Mouse (Mus musculus) lung, embryonic 16.5 days (tissue): Measurements from ENCODE around the gene Lrrc47. TPM values are rescaled to one million over a fixed set of nuclear protein-coding genes. Genes with fewer than 3 reads are reported as not detected.
A peak's percentile ranks its signal among the peaks of the same experiment; 100 is the strongest.

Source experiments
- ATAC-seq: fragments of 200-750 bp; cut with Nextera tagmentation; 2 replicates; pipeline ENCODE4 v1.8.0; 2017; ENCODE audit warnings: low read depth, mild to moderate bottlenecking, moderate library complexity
- H3K27ac ChIP-seq: fragments of 300-500 bp; sonication (generic); 2 replicates; pipeline ENCODE4 v1.5.1; 2014; ENCODE audit warnings: mild to moderate bottlenecking, control low read depth, low read length
- H3K27me3 ChIP-seq: fragments of 300-500 bp; sonication (generic); 2 replicates; pipeline ENCODE4 v1.6.1; 2014; ENCODE audit warnings: low read depth, low read length, mixed read lengths; ENCODE audit not compliant: control insufficient read depth, insufficient read depth
- H3K36me3 ChIP-seq: fragments of 300-500 bp; sonication (generic); 2 replicates; pipeline ENCODE4 v1.6.1; 2014; ENCODE audit warnings: low read length; ENCODE audit not compliant: control insufficient read depth, insufficient read depth
- H3K4me1 ChIP-seq: fragments of 300-500 bp; sonication (generic); replicated peaks from 2 replicates; pipeline ENCODE4 v1.6.1; 2014; ENCODE audit warnings: low read length, mixed read lengths; ENCODE audit not compliant: control insufficient read depth, insufficient read depth
- H3K4me2 ChIP-seq: fragments of 300-500 bp; sonication (generic); 2 replicates; pipeline ENCODE4 v1.6.1; 2014; ENCODE audit warnings: low read depth, low read length, control low read depth
- H3K4me3 ChIP-seq: fragments of 300-500 bp; sonication (generic); 2 replicates; pipeline ENCODE4 v1.5.1; 2014; ENCODE audit warnings: mild to moderate bottlenecking, low read length, control low read depth
- H3K9ac ChIP-seq: fragments of 300-500 bp; sonication (generic); 2 replicates; pipeline ENCODE4 v1.6.1; 2014; ENCODE audit warnings: low read length, control low read depth
- H3K9me3 ChIP-seq: fragments of 300-500 bp; sonication (generic); 2 replicates; pipeline ENCODE4 v1.6.1; 2016; ENCODE audit warnings: low read length; ENCODE audit not compliant: control insufficient read depth
- WGBS: fragments of 180-500 bp; shearing (Covaris S2); extraction: QIAGEN DNeasy Blood & Tissue Kit; methylation state at CpG from one replicate; pipeline ENCODE4 v1.1.7; 2014; 5-methylcytosine and 5-hydroxymethylcytosine counted together
- polyA plus RNA-seq: library from polyadenylated mRNA; unstranded; fragments of >200 nt; fragmentation: Nextera tagmentation; extraction: Ambion mirVana; gene quantifications from 2 replicates; pipeline ENCODE4 v1.2.1, GENCODE M21; 2015

The Lrrc47 gene
- 12.2 and 12.8 TPM in 2 replicates for polyA plus RNA-seq

DNA sequence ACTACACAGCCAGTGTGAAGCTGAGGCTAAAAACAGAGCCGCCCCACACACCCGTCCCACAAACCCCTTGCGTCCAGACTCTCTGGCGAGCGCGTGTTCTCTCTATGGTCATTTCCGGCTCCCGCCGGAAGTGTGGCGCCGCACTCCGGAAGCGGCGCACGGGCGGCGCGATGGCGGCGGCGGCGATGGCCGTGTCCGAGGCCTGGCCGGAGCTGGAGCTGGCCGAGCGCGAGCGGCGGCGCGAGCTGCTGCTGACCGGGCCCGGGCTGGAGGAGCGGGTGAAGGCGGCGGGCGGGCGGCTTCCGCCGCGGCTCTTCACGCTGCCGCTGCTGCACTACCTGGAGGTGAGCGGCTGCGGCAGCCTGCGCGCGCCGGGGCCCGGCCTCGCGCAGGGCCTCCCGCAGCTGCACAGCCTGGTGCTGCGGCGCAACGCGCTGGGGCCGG lies at the start of gene Lrrc47:
Gene Lrrc47 (plus strand): TSS at position 86 of the 444 bp plus-strand sequence.
- peak; percentile 95 for ATAC-seq
- Histone ChIP-seq H3K9ac (peak within 1 kb of the TSS; percentile 89), H3K36me3 (peaks cover 7% of the 10 kb centered on the region), H3K4me3 (peak within 1 kb of the TSS; percentile 79), H3K4me2 (peak within 1 kb of the TSS; percentile 87), H3K27me3 (no peaks in the 10 kb centered on the region), H3K9me3 (no peaks in the 10 kb centered on the region), H3K27ac (no peak within 1 kb of the TSS), H3K4me1 (peaks cover 11% of the 10 kb centered on the region)
- WGBS = under 1% methylated on average over 52 of the region's 59 CpGs

- Histone ChIP-seq H3K27ac (no peak overlapping the region), H3K4me2 (no peak overlapping the region), H3K4me1 (peaks cover 10% of the 10 kb centered on the region), H3K27me3 (no peaks in the 10 kb centered on the region), H3K9me3 (no peaks in the 10 kb centered on the region), H3K4me3 (no peak overlapping the region), H3K36me3 (peaks cover 27% of the 10 kb centered on the region), H3K9ac (no peak overlapping the region)
- 80% methylated on average over 7 of the region's 7 CpGs for WGBS
- no peak for ATAC-seq
Observed at GRCm38 (mm10) chr4:153962631-153963030, 48.9 kb upstream of the Lrrc47 start.

DNA sequence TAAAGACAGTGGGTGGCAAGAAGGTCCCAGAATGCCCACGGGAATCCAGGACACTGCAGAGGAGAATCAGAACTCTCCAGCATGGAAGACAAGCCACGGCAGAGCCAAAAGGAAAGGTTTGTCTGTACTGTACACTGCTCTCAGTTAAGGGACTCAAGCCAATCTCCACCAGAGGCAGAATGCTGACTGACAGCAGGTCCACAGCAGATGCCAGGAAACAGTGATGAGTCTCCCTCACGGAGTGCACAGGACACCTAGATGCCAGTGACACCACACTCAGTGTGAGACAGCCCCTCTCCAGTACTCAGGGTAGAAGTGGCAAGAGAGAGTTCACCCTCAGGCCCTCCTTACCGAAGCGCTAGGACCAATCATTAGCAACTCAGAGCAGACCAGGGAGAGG lies 44.9 kb upstream of the Lrrc47 start:
- Histone ChIP-seq H3K27me3 (no peaks in the 10 kb centered on the region), H3K27ac (no peak overlapping the region), H3K4me3 (no peak overlapping the region), H3K9ac (no peak overlapping the region), H3K4me1 (no peaks in the 10 kb centered on the region), H3K4me2 (no peak overlapping the region), H3K9me3 (no peaks in the 10 kb centered on the region), H3K36me3 (peaks cover 18% of the 10 kb centered on the region)
- ATAC-seq = no peak
- WGBS = 86% methylated on average over 5 of the region's 5 CpGs

GRCm38 (mm10) chr4:153967556-153967955 lies 44.0 kb upstream of the Lrrc47 start:
- H3K27ac ChIP-seq = no peak overlapping the region
- no peak for ATAC-seq
- H3K9ac ChIP-seq = no peak overlapping the region
- no peaks in the 10 kb centered on the region for H3K4me1 ChIP-seq
- no peaks in the 10 kb centered on the region for H3K27me3 ChIP-seq
- 86% methylated on average over 2 of the region's 2 CpGs for WGBS
- H3K4me2 ChIP-seq = no peak overlapping the region
- no peaks in the 10 kb centered on the region for H3K9me3 ChIP-seq
- H3K4me3 ChIP-seq = no peak overlapping the region
- H3K36me3 ChIP-seq = peaks cover 15% of the 10 kb centered on the region

DNA sequence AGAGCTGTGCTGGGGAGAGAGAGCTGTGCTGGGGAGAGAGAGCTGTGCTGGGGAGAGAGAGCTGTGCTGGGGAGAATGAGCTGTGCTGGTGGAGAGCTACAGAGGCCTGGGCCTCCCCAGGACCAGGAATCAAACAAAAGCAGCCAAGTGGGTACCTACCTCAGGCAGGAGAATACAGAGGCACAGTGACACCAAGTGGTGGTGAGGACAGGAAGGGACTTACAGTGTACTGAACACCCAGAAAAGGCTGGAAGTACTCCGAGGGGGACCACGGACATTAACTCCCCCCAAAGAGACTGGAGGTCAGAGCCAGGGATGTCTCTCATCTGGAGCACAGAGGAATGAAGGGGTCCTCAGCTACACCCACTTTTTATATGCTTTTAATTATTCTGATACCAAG lies 43.5 kb upstream of the Lrrc47 start:
- no peak overlapping the region for H3K4me2 ChIP-seq
- H3K4me3 ChIP-seq = no peak overlapping the region
- WGBS = 78% methylated on average over 2 of the region's 2 CpGs
- H3K36me3 ChIP-seq = peaks cover 15% of the 10 kb centered on the region
- H3K27me3 ChIP-seq = no peaks in the 10 kb centered on the region
- H3K27ac ChIP-seq = no peak overlapping the region
- H3K9ac ChIP-seq = no peak overlapping the region
- no peak for ATAC-seq
- H3K9me3 ChIP-seq = no peaks in the 10 kb centered on the region
- H3K4me1 ChIP-seq = no peaks in the 10 kb centered on the region

- H3K9me3 ChIP-seq = no peaks in the 10 kb centered on the region
- ATAC-seq = peak; percentile 98
- peak within 1 kb of the TSS; percentile 96 for H3K4me2 ChIP-seq
- no peaks in the 10 kb centered on the region for H3K27me3 ChIP-seq
- peak within 1 kb of the TSS; percentile 93 for H3K9ac ChIP-seq
- WGBS = 1% methylated on average over 67 of the region's 68 CpGs
- H3K27ac ChIP-seq = peak within 1 kb of the TSS; percentile 31
- peaks cover 3% of the 10 kb centered on the region; the same call in 1 of the 2 replicates for H3K36me3 ChIP-seq
- peaks cover 8% of the 10 kb centered on the region for H3K4me1 ChIP-seq
- H3K4me3 ChIP-seq = peak within 1 kb of the TSS; percentile 98
Observed at GRCm38 (mm10) chr4:153974431-153975291, 36.9 kb upstream of the Lrrc47 start, which contains the start of the genes Dffb and Cep104. TSS of gene Dffb (minus strand) at chr4:153975126. TSS of gene Cep104 (plus strand) at chr4:153975194.

- Histone ChIP-seq H3K4me3 (peak overlapping the region; percentile 98), H3K27me3 (no peaks in the 10 kb centered on the region), H3K9me3 (no peaks in the 10 kb centered on the region), H3K36me3 (peaks cover 4% of the 10 kb centered on the region; the same call in 1 of the 2 replicates), H3K4me1 (peaks cover 8% of the 10 kb centered on the region), H3K4me2 (peak overlapping the region; percentile 96), H3K9ac (peak overlapping the region; percentile 93), H3K27ac (peak overlapping the region; percentile 31)
- under 1% methylated on average over 32 of the region's 33 CpGs for WGBS
- peak; percentile 62 for ATAC-seq
Observed at GRCm38 (mm10) chr4:153975292-153975662, 36.3 kb upstream of the Lrrc47 start.

- Histone ChIP-seq H3K27ac (no peak overlapping the region), H3K4me2 (peak overlapping the region; percentile 96)
- 29% methylated on average over 6 of the region's 6 CpGs for WGBS
Observed at GRCm38 (mm10) chr4:153975768-153976167, 35.8 kb upstream of the Lrrc47 start.

DNA sequence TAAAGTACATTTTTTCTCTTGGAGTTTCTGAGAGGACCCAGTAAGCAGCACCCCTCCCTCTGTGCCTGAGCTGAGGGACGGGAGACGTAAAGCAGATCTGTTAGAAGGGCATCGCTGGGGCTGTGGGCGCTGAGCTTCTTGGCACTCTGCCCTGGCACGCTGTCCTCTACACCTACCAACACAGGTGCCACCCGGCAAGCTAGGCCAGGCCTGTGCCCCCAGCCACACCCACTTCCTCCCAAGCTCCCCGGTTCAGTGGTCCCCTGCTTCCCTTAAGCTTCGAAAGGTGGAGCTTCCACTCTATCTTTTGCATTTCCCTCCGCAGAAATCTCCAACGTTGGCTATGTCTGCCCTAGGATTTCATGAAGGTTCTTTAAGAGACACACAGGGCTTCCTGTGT lies 32.3 kb upstream of the Lrrc47 start:
- Histone ChIP-seq H3K9ac (no peak overlapping the region), H3K27me3 (no peaks in the 10 kb centered on the region), H3K9me3 (no peaks in the 10 kb centered on the region), H3K27ac (no peak overlapping the region), H3K4me3 (no peak overlapping the region), H3K4me2 (no peak overlapping the region), H3K4me1 (peaks cover 6% of the 10 kb centered on the region), H3K36me3 (peaks cover 15% of the 10 kb centered on the region; the same call in 1 of the 2 replicates)
- WGBS = 89% methylated on average over 10 of the region's 10 CpGs
- ATAC-seq = no peak

More at GRCm38 (mm10) chr4:153975768-153976167, 35.8 kb upstream of the Lrrc47 start:
- Histone ChIP-seq H3K4me3 (peak overlapping the region; percentile 98), H3K9ac (peak overlapping the region; percentile 93), H3K4me1 (peaks cover 8% of the 10 kb centered on the region), H3K36me3 (peaks cover 4% of the 10 kb centered on the region; the same call in 1 of the 2 replicates), H3K9me3 (no peaks in the 10 kb centered on the region), H3K27me3 (no peaks in the 10 kb centered on the region)
- no peak for ATAC-seq
